Mouse (Mus musculus) MEL (cell line): Measurements from ENCODE around the gene Pola1.

Experiments
- BHLHE40 ChIP-seq: IDR thresholded peaks from 2 replicates; pipeline ENCODE4 v1.6.1; 2012; ENCODE audit warnings: low read depth, mild to moderate bottlenecking, inconsistent platforms, low read length, improper control_type of control experiment, borderline replicate concordance
- CTCF ChIP-seq, 3 experiments: IDR thresholded peaks in 2 of 3; conservative IDR thresholded peaks in 1 of 3; 2 replicates each; pipeline ENCODE4 v1.5.1; 2011 to 2012; ENCODE audit warnings: low read length in 3 of 3, low read depth in 2 of 3, mild to moderate bottlenecking in 2 of 3, improper control_type of control experiment in 1 of 3, inconsistent platforms in 1 of 3, mixed read lengths in 1 of 3, moderate library complexity in 1 of 3; ENCODE audit not compliant: control insufficient read depth in 1 of 3, insufficient read depth in 1 of 3, poor library complexity in 1 of 3, severe bottlenecking in 1 of 3
- ETS1 ChIP-seq: IDR thresholded peaks from 2 replicates; pipeline ENCODE4 v1.6.1; 2012; ENCODE audit warnings: low read depth, mild to moderate bottlenecking, inconsistent platforms, low read length, improper control_type of control experiment, moderate library complexity
- HCFC1 ChIP-seq: IDR thresholded peaks from 2 replicates; pipeline ENCODE4 v1.6.1; 2012; ENCODE audit warnings: low read depth, mild to moderate bottlenecking, inconsistent platforms, low read length, improper control_type of control experiment, moderate library complexity
- MEF2A ChIP-seq: IDR thresholded peaks from 2 replicates; pipeline ENCODE4 v1.6.1; 2014; ENCODE audit warnings: low read depth, mild to moderate bottlenecking, inconsistent platforms, low read length, improper control_type of control experiment; ENCODE audit not compliant: poor library complexity, insufficient replicate concordance, severe bottlenecking; ENCODE audit errors: extremely low read depth
- POLR2A ChIP-seq, 2 experiments: IDR thresholded peaks; 2 replicates each; pipeline ENCODE4 v1.6.1; 2011 to 2012; ENCODE audit warnings: low read length in 2 of 2, mild to moderate bottlenecking in 2 of 2, control low read depth in 1 of 2, improper control_type of control experiment in 1 of 2, low read depth in 1 of 2, moderate library complexity in 1 of 2; ENCODE audit not compliant: control insufficient read depth in 1 of 2, insufficient read depth in 1 of 2, poor library complexity in 1 of 2
- POLR2AphosphoS5 ChIP-seq: IDR thresholded peaks from 2 replicates; pipeline ENCODE4 v1.6.1; 2012; ENCODE audit warnings: low read depth, borderline replicate concordance, mild to moderate bottlenecking, inconsistent platforms, low read length, moderate library complexity, mixed read lengths
- RAD21 ChIP-seq: IDR thresholded peaks from 2 replicates; pipeline ENCODE4 v1.6.1; 2011; ENCODE audit warnings: mild to moderate bottlenecking, low read depth, low read length, improper control_type of control experiment
- SIN3A ChIP-seq: IDR thresholded peaks from 2 replicates; pipeline ENCODE4 v1.6.1; 2012; ENCODE audit warnings: low read length, improper control_type of control experiment, inconsistent platforms
- USF1 ChIP-seq: IDR thresholded peaks from 2 replicates; pipeline ENCODE4 v1.6.1; 2014; ENCODE audit warnings: low read depth, mild to moderate bottlenecking, inconsistent platforms, low read length, improper control_type of control experiment, moderate library complexity
- ZMIZ1 ChIP-seq: IDR thresholded peaks from 2 replicates; pipeline ENCODE4 v1.6.1; 2012; ENCODE audit warnings: low read depth, mild to moderate bottlenecking, inconsistent platforms, low read length, improper control_type of control experiment, moderate library complexity

DNA sequence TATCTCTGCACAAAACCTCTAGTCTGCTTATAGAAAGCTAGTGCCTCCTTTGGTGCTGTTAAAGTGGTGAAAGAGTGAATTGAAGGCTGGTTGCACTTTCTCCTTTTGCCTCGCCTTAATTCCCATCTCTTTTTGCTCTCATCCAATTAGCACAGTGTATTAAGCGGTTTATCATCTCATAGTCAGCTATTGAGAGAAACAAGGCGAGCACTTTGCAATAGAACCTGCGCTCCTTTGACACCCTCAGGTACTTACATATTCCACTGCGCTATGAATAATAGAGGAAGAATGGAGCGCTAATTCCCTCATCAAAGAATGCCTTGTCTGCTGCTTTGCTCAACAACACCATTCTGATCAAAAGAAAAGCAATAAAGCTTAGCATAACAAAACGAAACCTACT lies 330.2 kb downstream of the Pola1 start:
- TF ChIP-seq POLR2A (IDR thresholded peaks at IDR 0.05; ENCODE audit: control insufficient read depth in 1 of 2, insufficient read depth in 1 of 2, low read depth in 1 of 2, low read length in 2 of 2, poor library complexity in 1 of 2) = no peak
- no peak for TF ChIP-seq CTCF (IDR thresholded peaks at IDR 0.05 in 2 of 3, conservative IDR thresholded peaks at IDR 0.05 in 1 of 3; ENCODE audit: control insufficient read depth in 1 of 3, insufficient read depth in 1 of 3, low read depth in 2 of 3, low read length in 3 of 3, poor library complexity in 1 of 3, severe bottlenecking in 1 of 3)
- no peak for TF ChIP-seq HCFC1
- no peak for TF ChIP-seq SIN3A
- no peak for TF ChIP-seq ETS1
- no peak for TF ChIP-seq POLR2AphosphoS5
- no peak for TF ChIP-seq BHLHE40
- no peak for TF ChIP-seq RAD21
- no peak for TF ChIP-seq MEF2A
- TF ChIP-seq USF1 = no peak
- no peak for TF ChIP-seq ZMIZ1
